Mouse (Mus musculus) liver, adult 2 months (tissue): ENCODE data around the gene Ndufaf3. TPM values are rescaled to one million over a fixed set of nuclear protein-coding genes. Genes with fewer than 3 reads are reported as not detected.
A peak's percentile ranks its signal among the peaks of the same experiment; 100 is the strongest.
"Not testable (repeated sequence)": the region's sequence is repeated elsewhere in the genome, so short reads cannot be mapped to it uniquely, and the experiment has no call there.

Source experiments
- DNase-seq: peaks from one replicate; pipeline ENCODE4 v3.0.0-alpha.2; 2011; ENCODE audit warnings: low read depth, low spot score; ENCODE audit errors: extremely low read depth
- H3K27ac ChIP-seq: fragments of 200-500 bp; replicated peaks from 2 replicates; pipeline ENCODE4 v1.5.1; 2012; ENCODE audit warnings: low read depth, mild to moderate bottlenecking, control low read depth, inconsistent platforms, low read length; ENCODE audit not compliant: insufficient read depth
- H3K27me3 ChIP-seq: fragments of 200-500 bp; 2 replicates; pipeline ENCODE4 v1.6.1; 2012; ENCODE audit warnings: mild to moderate bottlenecking, moderate library complexity, low read length, inconsistent platforms; ENCODE audit not compliant: control insufficient read depth, insufficient read depth
- H3K36me3 ChIP-seq: fragments of 200-500 bp; 2 replicates; pipeline ENCODE4 v1.6.1; 2012; ENCODE audit warnings: low read length, inconsistent platforms; ENCODE audit not compliant: control insufficient read depth, insufficient read depth
- H3K4me1 ChIP-seq: fragments of 200-500 bp; 2 replicates; pipeline ENCODE4 v1.6.1; 2011; ENCODE audit warnings: low read length; ENCODE audit not compliant: control insufficient read depth, insufficient read depth
- H3K4me3 ChIP-seq: fragments of 200-500 bp; 2 replicates; pipeline ENCODE4 v1.5.1; 2011; ENCODE audit warnings: low read depth, mild to moderate bottlenecking, control low read depth, low read length, moderate library complexity; ENCODE audit not compliant: insufficient read depth
- H3K79me2 ChIP-seq: fragments of 200-500 bp; 2 replicates; pipeline ENCODE4 v1.6.1; 2012; ENCODE audit warnings: inconsistent platforms, mild to moderate bottlenecking, low read length, moderate library complexity; ENCODE audit not compliant: control insufficient read depth, insufficient read depth
- H3K9ac ChIP-seq: fragments of 200-500 bp; 2 replicates; pipeline ENCODE4 v1.6.1; 2012; ENCODE audit warnings: low read depth, mild to moderate bottlenecking, control low read depth, inconsistent platforms, low read length
- CTCF ChIP-seq: fragments of 200-500 bp; IDR thresholded peaks from 2 replicates; pipeline ENCODE4 v1.5.1; 2011; ENCODE audit warnings: low read depth, low read length, control low read depth
- POLR2A ChIP-seq: fragments of 200-500 bp; IDR thresholded peaks from 2 replicates; pipeline ENCODE4 v1.6.1; 2011; ENCODE audit warnings: low read length, control low read depth; ENCODE audit not compliant: insufficient read depth; ENCODE audit errors: extremely low read depth
- WGBS: fragments of 180-500 bp; shearing (Covaris S2); methylation state at CpG from one replicate; pipeline ENCODE4 v1.1.7; 2018; 5-methylcytosine and 5-hydroxymethylcytosine counted together
- polyA plus RNA-seq: library from polyadenylated mRNA; depleted of rRNA; stranded (reverse); fragments of >200 nt; gene quantifications from 2 replicates; pipeline ENCODE4 v1.2.3, GENCODE M21; 2012; rRNA removed
- total RNA-seq: library from RNA; depleted of rRNA; stranded (reverse); fragments of >200 nt; gene quantifications from 2 replicates; pipeline ENCODE4 v1.2.3, GENCODE M21; 2014; rRNA removed

Gene Ndufaf3
- total RNA-seq = 12.0 and 13.4 TPM in 2 replicates
- 29.0 and 31.3 TPM in 2 replicates for polyA plus RNA-seq

- Histone ChIP-seq H3K27me3 (no peaks in the 10 kb centered on the region), H3K4me1 (peaks cover 12% of the 10 kb centered on the region), H3K27ac (peak within 1 kb of the TSS; percentile 75), H3K4me3 (peak within 1 kb of the TSS; percentile 73), H3K79me2 (no peaks in the 10 kb centered on the region), H3K36me3 (peaks cover 2% of the 10 kb centered on the region; the same call in 1 of the 2 replicates), H3K9ac (peak within 1 kb of the TSS; percentile 82)
- DNase-seq = peak; percentile 90
- WGBS = under 1% methylated on average over 72 of the region's 73 CpGs
- TF ChIP-seq CTCF (peak; percentile 93), POLR2A (peak; percentile 100)
Observed at GRCm38 (mm10) chr9:108566815-108567776, at the start of gene Ndufaf3. Ndufaf3 (minus strand) TSS chr9:108567434.

- H3K79me2 ChIP-seq = peaks cover 2% of the 10 kb centered on the region; the same call in 1 of the 2 replicates
- H3K9ac ChIP-seq = no peak overlapping the region
- TF ChIP-seq POLR2A (no peak), CTCF (no peak)
- H3K36me3 ChIP-seq = peaks cover 85% of the 10 kb centered on the region
- 97% methylated on average over 10 of the region's 10 CpGs for WGBS
- no peak for DNase-seq
- H3K4me1 ChIP-seq = no peaks in the 10 kb centered on the region
- no peak overlapping the region for H3K4me3 ChIP-seq
- H3K27me3 ChIP-seq = no peaks in the 10 kb centered on the region
- no peak overlapping the region for H3K27ac ChIP-seq
Observed at GRCm38 (mm10) chr9:108611488-108611887, 44.3 kb upstream of the Ndufaf3 start.

- Histone ChIP-seq H3K36me3 (peaks cover 81% of the 10 kb centered on the region), H3K27ac (no peak overlapping the region), H3K79me2 (no peaks in the 10 kb centered on the region), H3K27me3 (no peaks in the 10 kb centered on the region), H3K9ac (no peak overlapping the region), H3K4me3 (no peak overlapping the region), H3K4me1 (peaks cover 5% of the 10 kb centered on the region)
- 93% methylated on average over 4 of the region's 4 CpGs for WGBS
- no peak for TF ChIP-seq CTCF
- TF ChIP-seq POLR2A = no peak
- no peak for DNase-seq
Observed at GRCm38 (mm10) chr9:108608889-108609288, 41.7 kb upstream of the Ndufaf3 start.

- not testable (repeated sequence) for H3K4me1 ChIP-seq, DNase-seq, H3K4me3 ChIP-seq, H3K9ac ChIP-seq, H3K79me2 ChIP-seq, H3K27ac ChIP-seq, H3K27me3 ChIP-seq
- 82% methylated on average over 5 of the region's 5 CpGs for WGBS
- H3K36me3 ChIP-seq = peaks cover 74% of the 10 kb centered on the region
Observed at GRCm38 (mm10) chr9:108607929-108608328, 40.7 kb upstream of the Ndufaf3 start.

GRCm38 (mm10) chr9:108601986-108602385 lies 34.8 kb upstream of the Ndufaf3 start:
- Histone ChIP-seq H3K79me2 (no peaks in the 10 kb centered on the region), H3K4me1 (peaks cover 15% of the 10 kb centered on the region), H3K27ac (no peak overlapping the region), H3K27me3 (0 out of 2 replicates have a peak, but pooled peaks cover 3% of the 10 kb centered on the region), H3K4me3 (no peak overlapping the region), H3K9ac (no peak overlapping the region), H3K36me3 (peaks cover 20% of the 10 kb centered on the region)
- WGBS = 79% methylated on average over 4 of the region's 4 CpGs
- no peak for DNase-seq
- TF ChIP-seq CTCF (no peak), POLR2A (no peak)

- H3K4me1 ChIP-seq = peaks cover 15% of the 10 kb centered on the region
- H3K79me2 ChIP-seq = no peaks in the 10 kb centered on the region
- 20% methylated on average over 2 of the region's 2 CpGs for WGBS
- peaks cover 6% of the 10 kb centered on the region for H3K36me3 ChIP-seq
- H3K27ac ChIP-seq = peak overlapping the region; percentile 51; the same call in 1 of the 2 replicates
- no peak for TF ChIP-seq POLR2A
- TF ChIP-seq CTCF = no peak
- 0 out of 2 replicates have a peak, but pooled peaks cover 3% of the 10 kb centered on the region for H3K27me3 ChIP-seq
- H3K9ac ChIP-seq = no peak overlapping the region
- DNase-seq = peak; percentile 93
- H3K4me3 ChIP-seq = no peak overlapping the region
Observed at GRCm38 (mm10) chr9:108600011-108600410, 32.8 kb upstream of the Ndufaf3 start.
